Mouse (Mus musculus): ENCODE data around the gene Cx3cl1.

Gene Cx3cl1

GRCm38 (mm10) chr8:94801293-94802095, 29.7 kb downstream of the Cx3cl1 start:
- no peak for DNase-seq (ENCODE audit: extremely low spot score, low spot score)

DNA sequence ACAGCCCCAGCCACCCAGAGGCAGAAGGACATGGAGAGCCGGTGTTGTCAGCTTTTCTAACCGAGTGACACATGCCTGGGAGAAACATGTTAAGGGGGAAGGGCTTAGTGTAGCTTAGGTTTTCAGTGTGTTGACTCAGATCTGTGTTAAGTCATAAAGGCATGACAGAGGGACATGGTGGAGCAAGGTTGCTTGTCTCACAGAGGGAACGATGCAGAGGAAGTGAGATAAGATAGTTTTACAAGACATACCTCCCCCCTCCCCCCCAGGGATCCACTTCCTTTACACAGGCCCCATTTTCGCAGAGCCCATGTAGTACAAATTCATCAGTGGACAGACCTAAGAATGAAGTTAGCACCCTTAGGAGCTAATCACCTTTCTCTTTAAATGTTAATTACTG, 30.6 kb downstream of the Cx3cl1 start:
- no peak for DNase-seq (ENCODE audit: extremely low spot score, low spot score)

- DNase-seq (ENCODE audit: extremely low spot score, low spot score) = no peak
Observed at GRCm38 (mm10) chr8:94803551-94803950, 31.7 kb downstream of the Cx3cl1 start.

- DNase-seq (ENCODE audit: extremely low spot score, low spot score) = no peak
Observed at GRCm38 (mm10) chr8:94804546-94805340, 32.9 kb downstream of the Cx3cl1 start.

GRCm38 (mm10) chr8:94805811-94806210, 34.0 kb downstream of the Cx3cl1 start:
- DNase-seq (ENCODE audit: extremely low spot score, low spot score) = no peak

GRCm38 (mm10) chr8:94807506-94807905, 35.7 kb downstream of the Cx3cl1 start:
- DNase-seq (ENCODE audit: extremely low spot score, low spot score) = no peak

DNA sequence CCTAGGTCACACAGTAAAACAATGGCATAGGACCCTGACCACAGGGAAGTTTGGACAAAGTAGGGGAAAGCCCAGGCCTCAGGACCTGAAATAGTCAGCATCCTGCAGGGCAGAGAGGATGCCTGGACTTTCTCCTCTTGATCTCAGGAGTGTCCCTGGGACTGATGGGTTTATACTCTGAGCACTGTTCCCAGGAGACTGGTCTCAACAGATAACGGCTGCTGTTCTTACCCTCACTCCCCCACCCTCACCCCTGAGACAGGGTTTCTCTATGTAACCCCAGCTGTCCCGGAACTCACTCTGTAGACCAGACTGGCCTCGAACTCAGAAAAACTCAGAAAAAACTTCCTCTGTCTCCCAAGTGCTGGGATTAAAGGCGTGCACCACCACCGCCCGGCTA, 36.6 kb downstream of the Cx3cl1 start:
- DNase-seq (ENCODE audit: extremely low spot score, low spot score) = no peak

GRCm38 (mm10) chr8:94810153-94810552, 38.3 kb downstream of the Cx3cl1 start, which contains the start of gene Ccl17:
Gene Ccl17 (plus strand): TSS chr8:94810453.
- no peak for DNase-seq (ENCODE audit: extremely low spot score, low spot score)

DNA sequence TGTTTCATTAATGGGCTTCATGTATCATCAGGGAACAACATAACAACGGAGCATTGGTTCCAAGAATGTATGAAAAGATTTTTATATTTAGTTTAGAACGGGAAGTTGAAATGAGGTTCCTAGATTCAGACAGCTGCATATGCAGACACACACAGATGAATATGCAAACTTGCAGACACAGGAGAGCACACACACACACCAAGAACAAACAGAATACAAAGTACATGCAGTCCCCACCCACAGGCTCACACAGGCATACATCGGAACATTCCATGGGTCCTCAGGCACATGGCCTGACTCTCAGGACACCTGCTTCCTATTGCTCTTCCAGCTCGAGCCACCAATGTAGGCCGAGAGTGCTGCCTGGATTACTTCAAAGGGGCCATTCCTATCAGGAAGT, 39.0 kb downstream of the Cx3cl1 start:
- no peak for DNase-seq (ENCODE audit: extremely low spot score, low spot score)

DNA sequence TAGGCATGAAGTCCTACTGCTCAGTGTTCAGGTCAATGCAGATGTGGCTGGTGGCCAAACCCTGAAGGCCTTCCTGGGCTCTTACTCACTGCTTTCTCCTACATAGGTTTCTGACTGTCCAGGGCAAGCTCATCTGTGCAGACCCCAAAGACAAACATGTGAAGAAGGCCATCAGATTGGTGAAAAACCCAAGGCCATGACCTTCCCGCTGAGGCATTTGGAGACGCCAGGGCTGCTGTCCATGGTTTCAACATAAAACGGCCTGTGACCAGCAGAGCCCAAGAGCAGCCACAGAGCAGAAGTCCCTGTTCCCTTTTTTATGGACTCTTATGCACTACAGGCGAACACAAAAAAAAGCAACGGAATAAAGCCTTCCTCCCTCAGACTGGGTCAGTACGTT, 39.8 kb downstream of the Cx3cl1 start:
- DNase-seq (ENCODE audit: extremely low spot score, low spot score) = no peak

DNA sequence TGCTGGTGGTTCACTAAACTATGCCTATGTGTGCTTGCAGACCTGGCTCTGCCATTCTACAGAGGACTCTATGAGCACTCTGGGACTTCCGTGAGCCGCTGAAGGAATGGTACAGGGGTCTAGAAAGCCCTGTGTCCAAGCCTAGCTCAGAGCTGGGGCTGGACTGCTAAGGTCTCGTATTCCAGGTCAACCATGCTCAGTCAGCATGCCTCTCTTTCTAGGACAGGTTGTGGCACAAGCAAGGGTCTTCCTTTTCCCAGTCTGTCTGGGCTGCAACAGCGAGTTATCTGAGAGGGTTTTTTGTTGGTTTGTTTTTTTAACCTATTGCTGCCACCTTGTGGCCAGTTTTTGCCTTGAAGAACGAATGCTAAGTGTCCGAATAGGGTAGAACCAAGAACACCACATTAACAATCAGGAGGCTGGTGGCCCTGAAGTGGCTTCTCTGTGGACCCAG, 40.9 kb downstream of the Cx3cl1 start:
- peak; percentile 86 for DNase-seq (ENCODE audit: extremely low spot score, low spot score)

GRCm38 (mm10) chr8:94814556-94814955, 42.7 kb downstream of the Cx3cl1 start:
- DNase-seq (ENCODE audit: extremely low spot score, low spot score) = no peak

DNA sequence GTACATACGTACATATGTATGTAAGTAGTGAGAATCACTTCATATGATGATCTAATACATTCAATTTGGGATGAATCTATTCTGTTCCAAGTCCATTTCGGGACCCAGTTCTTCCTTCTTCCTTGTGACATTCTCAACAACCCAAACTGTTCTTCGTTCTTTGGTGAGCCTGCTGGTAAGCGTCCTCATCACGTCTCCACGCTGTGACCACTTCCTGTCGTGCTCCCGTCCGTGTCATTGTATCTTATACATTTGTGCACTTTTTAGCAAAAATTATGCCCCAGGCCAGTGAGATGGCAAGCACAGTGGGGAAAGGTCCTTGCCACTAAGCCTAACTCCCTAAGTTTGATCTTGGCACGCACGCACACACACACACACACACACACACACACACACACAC, 46.1 kb downstream of the Cx3cl1 start:
- no peak for DNase-seq (ENCODE audit: extremely low spot score, low spot score)

- no peak for DNase-seq (ENCODE audit: extremely low spot score, low spot score)
Observed at GRCm38 (mm10) chr8:94819671-94820179, 47.9 kb downstream of the Cx3cl1 start.

- DNase-seq (ENCODE audit: extremely low spot score, low spot score) = no peak
Observed at GRCm38 (mm10) chr8:94820553-94820952, 48.7 kb downstream of the Cx3cl1 start.

DNA sequence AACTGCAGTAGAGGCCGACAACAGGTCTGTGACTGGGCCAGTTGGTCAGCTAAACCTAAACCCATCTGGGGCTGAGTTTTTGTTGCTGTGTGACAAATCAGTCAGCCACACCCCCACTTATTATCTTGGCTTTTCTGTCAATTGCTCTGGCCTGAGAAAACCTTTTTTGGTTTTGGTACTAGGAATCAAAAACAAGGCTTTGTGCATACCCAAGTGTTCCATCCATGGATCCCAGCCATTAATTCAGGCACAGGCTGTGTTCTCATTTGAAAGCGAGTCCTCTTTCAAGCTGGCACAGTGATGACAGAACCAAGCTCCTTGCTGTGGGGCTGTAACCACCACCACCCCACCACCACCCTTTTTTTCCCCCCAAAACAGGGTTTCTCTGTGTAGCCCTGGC, 49.6 kb downstream of the Cx3cl1 start:
- no peak for DNase-seq (ENCODE audit: extremely low spot score, low spot score)

- peak; percentile 55 for DNase-seq (ENCODE audit: extremely low spot score, low spot score)
Observed at GRCm38 (mm10) chr8:94822637-94823560, 51.1 kb downstream of the Cx3cl1 start.

GRCm38 (mm10) chr8:94825170-94825569, 53.4 kb downstream of the Cx3cl1 start:
- DNase-seq (ENCODE audit: extremely low spot score, low spot score) = no peak

- DNase-seq (ENCODE audit: extremely low spot score, low spot score) = no peak
Observed at GRCm38 (mm10) chr8:94826210-94826609, 54.4 kb downstream of the Cx3cl1 start.

GRCm38 (mm10) chr8:94828284-94828683, 56.5 kb downstream of the Cx3cl1 start:
- no peak for DNase-seq (ENCODE audit: extremely low spot score, low spot score)

All from neural tube, embryonic 10.5 days (tissue).